Mouse (Mus musculus): ENCODE measurements around the gene Man2a1. TPM values are rescaled to one million over a fixed set of nuclear protein-coding genes. Genes with fewer than 3 reads are reported as not detected.

Gene Man2a1
- polyA plus RNA-seq, 1 experiment from 2014 or later = 1.6 TPM

DNA sequence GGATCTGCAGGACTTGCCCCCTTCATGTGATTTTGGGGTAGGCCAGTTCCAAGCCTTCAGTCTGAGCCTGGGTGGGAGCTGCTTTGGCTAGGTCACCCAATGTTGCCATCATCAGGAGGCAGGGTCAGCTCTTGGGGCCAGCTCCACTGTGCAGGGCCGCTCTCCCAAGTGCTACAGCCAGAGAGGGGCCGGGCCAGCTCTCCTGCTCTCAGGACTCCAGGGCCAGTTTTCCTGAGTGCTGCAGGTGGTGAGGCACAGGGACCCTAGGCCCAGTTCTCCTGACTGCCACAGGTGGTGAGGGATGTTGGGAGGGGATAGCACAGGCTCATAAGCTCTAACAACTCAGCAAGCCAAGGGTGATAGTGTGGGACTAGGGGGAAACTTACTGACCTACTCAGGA lies 53.1 kb downstream of the Man2a1 start:
- no peak overlapping the region for H3K9ac ChIP-seq (ENCODE audit: low read length)
- WGBS = 100% methylated on average over 2 of the region's 2 CpGs
- ATAC-seq = no peak
- H3K4me1 ChIP-seq (ENCODE audit: control insufficient read depth, insufficient read depth, low read length) = no peaks in the 10 kb centered on the region
- H3K9me3 ChIP-seq (replicated peaks; ENCODE audit: control insufficient read depth, low read length) = 0 out of 2 replicates have a peak, but pooled peaks cover 3% of the 10 kb centered on the region
- H3K4me3 ChIP-seq (ENCODE audit: low read depth, low read length) = no peak overlapping the region
- H3K27me3 ChIP-seq (replicated peaks; ENCODE audit: control insufficient read depth, insufficient read depth, low read length) = no peaks in the 10 kb centered on the region
- no peak overlapping the region for H3K27ac ChIP-seq (ENCODE audit: low read depth, low read length)
- DNase-seq (ENCODE audit: low spot score) = no peak
- peaks cover 9% of the 10 kb centered on the region; the same call in 1 of the 2 replicates for H3K36me3 ChIP-seq (ENCODE audit: control insufficient read depth, insufficient read depth, low read length)
- no peak overlapping the region for H3K4me2 ChIP-seq (ENCODE audit: low read length)

DNA sequence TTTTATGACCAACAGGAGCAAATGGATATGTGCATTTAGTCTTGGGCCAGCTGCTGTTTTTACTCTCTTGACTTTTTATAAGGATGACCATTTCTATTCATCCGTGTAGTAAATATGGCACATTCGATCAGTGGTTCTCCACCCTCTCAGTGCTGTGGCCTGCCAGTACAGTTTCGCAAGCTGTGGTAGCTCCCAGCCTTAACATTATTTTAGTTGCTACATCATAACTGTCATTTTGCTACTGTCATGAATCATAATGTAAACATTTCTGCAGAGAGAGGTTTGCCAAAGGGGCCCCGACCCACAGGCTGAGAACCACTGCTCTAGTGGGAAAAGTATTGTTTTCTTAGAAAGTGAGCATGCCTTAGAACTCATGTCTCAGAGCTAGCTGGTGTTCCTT lies 59.1 kb downstream of the Man2a1 start:
- Histone ChIP-seq H3K27me3 (replicated peaks; ENCODE audit: control insufficient read depth, insufficient read depth, low read length) (no peaks in the 10 kb centered on the region), H3K4me3 (ENCODE audit: low read depth, low read length) (no peak overlapping the region), H3K9me3 (replicated peaks; ENCODE audit: control insufficient read depth, low read length) (no peaks in the 10 kb centered on the region), H3K36me3 (ENCODE audit: control insufficient read depth, insufficient read depth, low read length) (peaks cover 7% of the 10 kb centered on the region; the same call in 1 of the 2 replicates), H3K9ac (ENCODE audit: low read length) (no peak overlapping the region), H3K27ac (ENCODE audit: low read depth, low read length) (no peak overlapping the region), H3K4me2 (ENCODE audit: low read length) (no peak overlapping the region), H3K4me1 (ENCODE audit: control insufficient read depth, insufficient read depth, low read length) (no peaks in the 10 kb centered on the region)
- DNase-seq (ENCODE audit: low spot score) = no peak
- WGBS = 97% methylated on average over 4 of the region's 4 CpGs
- no peak for ATAC-seq

DNA sequence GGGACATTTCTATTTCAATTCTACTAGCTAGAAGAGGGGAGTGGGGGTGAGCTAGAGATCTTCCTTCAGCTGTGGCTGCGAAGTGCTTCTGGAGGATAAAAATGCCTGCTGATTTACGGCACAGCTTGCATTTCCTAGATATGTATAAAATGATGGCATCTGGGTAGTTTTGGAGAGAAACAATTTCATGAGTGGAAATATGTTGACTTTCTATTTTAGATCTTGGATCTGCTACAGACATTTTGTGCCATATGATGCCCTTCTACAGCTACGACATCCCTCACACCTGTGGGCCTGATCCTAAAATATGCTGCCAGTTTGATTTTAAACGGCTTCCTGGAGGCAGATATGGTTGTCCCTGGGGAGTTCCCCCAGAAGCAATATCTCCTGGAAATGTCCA lies 66.0 kb downstream of the Man2a1 start:
- peaks cover 11% of the 10 kb centered on the region for H3K36me3 ChIP-seq (ENCODE audit: control insufficient read depth, insufficient read depth, low read length)
- H3K4me2 ChIP-seq (ENCODE audit: low read length) = no peak overlapping the region
- ATAC-seq = no peak
- no peaks in the 10 kb centered on the region for H3K9me3 ChIP-seq (replicated peaks; ENCODE audit: control insufficient read depth, low read length)
- WGBS = 87% methylated on average over 4 of the region's 4 CpGs
- no peaks in the 10 kb centered on the region for H3K4me1 ChIP-seq (ENCODE audit: control insufficient read depth, insufficient read depth, low read length)
- H3K27me3 ChIP-seq (replicated peaks; ENCODE audit: control insufficient read depth, insufficient read depth, low read length) = no peaks in the 10 kb centered on the region
- no peak for DNase-seq (ENCODE audit: low spot score)
- H3K9ac ChIP-seq (ENCODE audit: low read length) = no peak overlapping the region
- no peak overlapping the region for H3K4me3 ChIP-seq (ENCODE audit: low read depth, low read length)
- H3K27ac ChIP-seq (ENCODE audit: low read depth, low read length) = no peak overlapping the region

DNA sequence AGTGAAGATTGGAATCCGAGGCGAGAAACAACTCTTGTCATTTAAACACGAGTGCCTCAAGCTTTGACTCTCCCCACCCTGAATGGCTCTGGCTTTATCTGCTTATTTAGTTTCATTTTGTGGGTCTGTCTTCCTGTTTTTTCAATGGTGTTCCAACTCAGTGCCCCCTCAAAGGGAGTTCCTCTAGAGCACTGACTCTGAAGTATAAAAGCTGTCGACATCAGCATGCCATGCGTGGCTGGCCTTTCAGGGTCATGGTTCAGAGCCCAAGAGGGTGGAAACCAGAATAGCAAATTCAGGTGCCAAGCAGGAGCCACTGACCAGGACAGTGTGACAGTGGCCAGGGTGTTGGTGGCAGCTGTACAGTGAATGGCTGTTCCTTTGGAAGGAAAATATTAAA lies 68.0 kb downstream of the Man2a1 start:
- Histone ChIP-seq H3K9me3 (replicated peaks; ENCODE audit: control insufficient read depth, low read length) (no peaks in the 10 kb centered on the region), H3K36me3 (ENCODE audit: control insufficient read depth, insufficient read depth, low read length) (peaks cover 14% of the 10 kb centered on the region), H3K27ac (ENCODE audit: low read depth, low read length) (no peak overlapping the region), H3K27me3 (replicated peaks; ENCODE audit: control insufficient read depth, insufficient read depth, low read length) (no peaks in the 10 kb centered on the region), H3K4me3 (ENCODE audit: low read depth, low read length) (no peak overlapping the region), H3K4me2 (ENCODE audit: low read length) (no peak overlapping the region), H3K9ac (ENCODE audit: low read length) (no peak overlapping the region), H3K4me1 (ENCODE audit: control insufficient read depth, insufficient read depth, low read length) (no peaks in the 10 kb centered on the region)
- DNase-seq (ENCODE audit: low spot score) (no peak), ATAC-seq (no peak)
- 58% methylated on average over 5 of the region's 5 CpGs for WGBS

DNA sequence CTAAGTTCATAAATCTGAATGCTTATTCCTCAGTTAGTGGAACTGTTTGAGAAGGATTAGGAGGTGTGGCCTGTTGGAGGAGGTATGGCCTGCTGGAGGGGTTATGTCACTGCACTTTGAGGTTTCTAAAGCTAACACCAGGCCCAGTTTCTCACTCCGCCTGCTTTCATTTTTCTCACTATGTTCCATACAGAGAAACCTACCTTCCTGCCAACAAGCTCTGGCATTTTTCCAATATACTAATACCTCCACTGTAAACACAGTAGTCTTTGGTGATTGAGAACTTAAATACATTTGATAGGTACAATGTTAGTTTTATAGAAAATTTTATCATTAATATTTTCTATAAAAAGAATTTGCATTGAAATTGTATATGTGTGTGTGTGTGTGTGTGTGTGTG lies 73.9 kb downstream of the Man2a1 start:
- H3K4me2 ChIP-seq (ENCODE audit: low read length) = no peak overlapping the region
- DNase-seq (ENCODE audit: low spot score) = no peak
- H3K27ac ChIP-seq (ENCODE audit: low read depth, low read length) = no peak overlapping the region
- H3K36me3 ChIP-seq (ENCODE audit: control insufficient read depth, insufficient read depth, low read length) = peaks cover 13% of the 10 kb centered on the region
- H3K9me3 ChIP-seq (replicated peaks; ENCODE audit: control insufficient read depth, low read length) = 0 out of 2 replicates have a peak, but pooled peaks cover 2% of the 10 kb centered on the region
- H3K4me3 ChIP-seq (ENCODE audit: low read depth, low read length) = no peak overlapping the region
- peaks cover 9% of the 10 kb centered on the region; the same call in 1 of the 2 replicates for H3K4me1 ChIP-seq (ENCODE audit: control insufficient read depth, insufficient read depth, low read length)
- ATAC-seq = no peak
- H3K9ac ChIP-seq (ENCODE audit: low read length) = no peak overlapping the region
- no peaks in the 10 kb centered on the region for H3K27me3 ChIP-seq (replicated peaks; ENCODE audit: control insufficient read depth, insufficient read depth, low read length)
- 81% methylated on average over 1 of the region's 1 CpGs for WGBS

DNA sequence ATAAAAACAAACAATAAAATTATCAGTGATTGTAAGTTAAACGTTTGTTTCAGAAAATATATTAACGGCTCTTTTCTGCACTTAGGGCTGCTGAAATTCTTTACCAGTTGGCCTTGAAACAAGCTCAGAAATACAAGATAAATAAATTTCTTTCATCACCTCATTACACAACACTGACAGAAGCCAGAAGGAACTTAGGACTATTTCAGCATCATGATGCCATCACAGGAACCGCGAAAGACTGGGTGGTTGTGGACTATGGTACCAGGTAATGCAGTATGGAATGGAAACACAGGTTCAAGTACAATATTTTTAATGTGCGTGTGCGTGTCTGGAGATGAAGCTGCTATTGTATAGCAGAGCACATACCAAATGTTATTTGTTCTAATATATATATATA lies 74.4 kb downstream of the Man2a1 start:
- DNase-seq (ENCODE audit: low spot score) = no peak
- peaks cover 11% of the 10 kb centered on the region for H3K36me3 ChIP-seq (ENCODE audit: control insufficient read depth, insufficient read depth, low read length)
- no peak overlapping the region for H3K27ac ChIP-seq (ENCODE audit: low read depth, low read length)
- ATAC-seq = no peak
- H3K4me2 ChIP-seq (ENCODE audit: low read length) = no peak overlapping the region
- no peaks in the 10 kb centered on the region for H3K27me3 ChIP-seq (replicated peaks; ENCODE audit: control insufficient read depth, insufficient read depth, low read length)
- H3K9me3 ChIP-seq (replicated peaks; ENCODE audit: control insufficient read depth, low read length) = 0 out of 2 replicates have a peak, but pooled peaks cover 2% of the 10 kb centered on the region
- no peak overlapping the region for H3K9ac ChIP-seq (ENCODE audit: low read length)
- H3K4me1 ChIP-seq (ENCODE audit: control insufficient read depth, insufficient read depth, low read length) = peaks cover 9% of the 10 kb centered on the region; the same call in 1 of the 2 replicates
- H3K4me3 ChIP-seq (ENCODE audit: low read depth, low read length) = no peak overlapping the region
- WGBS = 98% methylated on average over 6 of the region's 6 CpGs

DNA sequence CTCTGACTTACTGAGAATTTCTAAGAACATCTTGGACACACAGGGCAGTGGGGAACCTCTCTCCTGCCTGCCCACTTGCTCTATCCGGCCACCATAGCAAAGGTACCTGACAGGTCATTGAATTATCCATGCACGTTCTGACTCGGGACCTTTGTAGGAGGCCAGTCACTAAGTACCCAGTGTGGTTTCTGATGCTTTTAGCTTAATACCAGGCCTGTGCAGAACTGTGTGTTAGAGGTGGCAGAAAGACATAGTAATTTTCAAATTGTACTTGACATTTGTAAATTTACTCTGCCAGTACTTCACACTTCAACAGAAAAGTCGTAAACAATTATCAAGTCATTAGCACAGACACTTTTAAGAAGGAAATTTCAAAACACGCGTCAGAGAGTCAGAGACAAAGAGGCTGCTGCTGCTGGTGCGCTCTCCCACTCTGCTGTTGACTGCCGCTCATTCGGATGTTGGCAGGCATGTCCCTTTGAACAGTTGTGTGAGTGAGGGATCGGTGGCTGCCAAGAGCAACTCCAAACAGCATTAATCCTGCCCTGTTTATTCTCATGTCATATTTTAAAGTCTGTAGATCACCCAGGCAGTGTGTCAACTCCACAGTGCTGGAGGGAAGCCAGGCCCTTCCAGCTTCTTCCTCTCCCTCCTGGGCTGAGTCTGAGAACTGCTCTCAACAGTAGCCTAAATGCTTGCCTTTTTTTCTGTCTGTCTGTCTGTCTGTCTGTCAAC lies 76.4 kb downstream of the Man2a1 start:
- Histone ChIP-seq H3K9ac (ENCODE audit: low read length) (peak overlapping the region; percentile 6; the same call in 1 of the 2 replicates), H3K9me3 (replicated peaks; ENCODE audit: control insufficient read depth, low read length) (0 out of 2 replicates have a peak, but pooled peaks cover 2% of the 10 kb centered on the region), H3K36me3 (ENCODE audit: control insufficient read depth, insufficient read depth, low read length) (0 out of 2 replicates have a peak, but pooled peaks cover 3% of the 10 kb centered on the region), H3K27ac (ENCODE audit: low read depth, low read length) (peak overlapping the region; percentile 64; the same call in 1 of the 2 replicates), H3K4me1 (ENCODE audit: control insufficient read depth, insufficient read depth, low read length) (peaks cover 9% of the 10 kb centered on the region; the same call in 1 of the 2 replicates), H3K27me3 (replicated peaks; ENCODE audit: control insufficient read depth, insufficient read depth, low read length) (no peaks in the 10 kb centered on the region), H3K4me3 (ENCODE audit: low read depth, low read length) (no peak overlapping the region), H3K4me2 (ENCODE audit: low read length) (no peak overlapping the region)
- DNase-seq (ENCODE audit: low spot score) (peak; percentile 93), ATAC-seq (peak; percentile 97)
- WGBS = 26% methylated on average over 10 of the region's 10 CpGs

DNA sequence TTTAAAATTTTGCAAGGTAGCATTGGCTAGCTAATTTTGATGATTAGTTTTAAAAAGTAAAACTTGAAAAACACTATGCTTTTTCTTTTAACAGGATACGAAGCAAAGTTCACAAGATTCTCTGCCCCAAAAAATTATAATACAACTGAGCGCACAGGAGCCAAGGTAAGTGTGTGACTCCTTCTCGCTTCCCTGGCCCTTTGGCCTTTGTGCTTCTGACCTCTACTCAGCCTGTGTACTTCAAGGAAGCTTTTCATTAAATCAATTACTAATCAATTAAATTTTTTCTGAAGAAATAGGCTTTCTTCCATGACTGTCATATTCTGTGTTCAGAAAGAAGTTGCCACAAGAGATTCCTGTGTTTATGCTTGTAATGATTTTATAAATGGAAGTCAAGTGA lies 80.9 kb downstream of the Man2a1 start:
- H3K4me2 ChIP-seq (ENCODE audit: low read length) = no peak overlapping the region
- no peaks in the 10 kb centered on the region; the same call in 1 of the 2 replicates for H3K9me3 ChIP-seq (replicated peaks; ENCODE audit: control insufficient read depth, low read length)
- peaks cover 9% of the 10 kb centered on the region; the same call in 1 of the 2 replicates for H3K4me1 ChIP-seq (ENCODE audit: control insufficient read depth, insufficient read depth, low read length)
- H3K27me3 ChIP-seq (replicated peaks; ENCODE audit: control insufficient read depth, insufficient read depth, low read length) = no peaks in the 10 kb centered on the region
- H3K9ac ChIP-seq (ENCODE audit: low read length) = no peak overlapping the region
- H3K4me3 ChIP-seq (ENCODE audit: low read depth, low read length) = no peak overlapping the region
- no peak overlapping the region for H3K27ac ChIP-seq (ENCODE audit: low read depth, low read length)
- WGBS = 89% methylated on average over 3 of the region's 3 CpGs
- H3K36me3 ChIP-seq (ENCODE audit: control insufficient read depth, insufficient read depth, low read length) = no peaks in the 10 kb centered on the region
- DNase-seq (ENCODE audit: low spot score) (no peak), ATAC-seq (no peak)

DNA sequence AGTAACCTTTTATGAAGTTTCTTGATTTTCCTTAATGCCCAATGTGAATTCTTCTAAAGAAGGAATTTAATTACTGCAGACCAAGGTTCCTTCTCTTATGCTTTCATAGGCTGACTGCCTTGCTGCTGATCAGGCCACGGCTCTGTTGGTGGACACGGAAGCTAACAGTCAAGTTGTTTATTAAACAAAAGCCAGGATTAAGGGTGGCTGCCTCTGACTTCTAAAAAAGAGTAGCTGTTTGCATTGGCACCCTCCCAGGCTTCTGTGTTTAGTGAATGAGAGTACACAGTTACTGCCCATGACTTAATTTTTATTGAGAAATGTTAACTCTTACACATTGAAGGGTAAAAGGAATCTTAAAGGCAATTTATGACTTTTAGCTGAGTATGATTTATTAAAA lies 81.4 kb downstream of the Man2a1 start:
- WGBS = 46% methylated on average over 2 of the region's 2 CpGs
- Histone ChIP-seq H3K4me2 (ENCODE audit: low read length) (no peak overlapping the region), H3K4me1 (ENCODE audit: control insufficient read depth, insufficient read depth, low read length) (0 out of 2 replicates have a peak, but pooled peaks cover 6% of the 10 kb centered on the region), H3K9ac (ENCODE audit: low read length) (no peak overlapping the region), H3K27me3 (replicated peaks; ENCODE audit: control insufficient read depth, insufficient read depth, low read length) (no peaks in the 10 kb centered on the region), H3K36me3 (ENCODE audit: control insufficient read depth, insufficient read depth, low read length) (no peaks in the 10 kb centered on the region), H3K4me3 (ENCODE audit: low read depth, low read length) (no peak overlapping the region), H3K27ac (ENCODE audit: low read depth, low read length) (no peak overlapping the region), H3K9me3 (replicated peaks; ENCODE audit: control insufficient read depth, low read length) (no peaks in the 10 kb centered on the region; the same call in 1 of the 2 replicates)
- ATAC-seq (no peak), DNase-seq (ENCODE audit: low spot score) (peak; percentile 8)
